ENCODE assay signal across 9 mouse cellular contexts in genomic region chr3:101572174-101572626, GRCm38 (mm10). TPM values are rescaled to one million over a fixed set of nuclear protein-coding genes. Genes with fewer than 3 reads are reported as not detected.
DNase-seq lines count a peak whose midpoint lies in the region; ATAC-seq lines count a peak whose summit lies in the region.
"Had no signal": no experiment of that assay in that cellular context is flagged by ENCODE, and none has a peak within 500 bp of the region (broad histone marks: within the 10 kb centered on the region; RNA-seq: fewer than 3 reads in every experiment).

No protein-coding gene starts in this region.

- H3K9ac ChIP-seq in neural tube, embryonic 13.5 days = no peak overlapping the region
- H3K9ac ChIP-seq: liver, embryonic 15.5 days had no signal

- H3K36me3 ChIP-seq in neural tube, embryonic 13.5 days = peaks cover 25% of the 10 kb centered on the region

- H3K9me3 ChIP-seq in neural tube, embryonic 13.5 days = no peaks in the 10 kb centered on the region
- H3K9me3 ChIP-seq: liver, embryonic 15.5 days had no signal

- H3K27me3 ChIP-seq in neural tube, embryonic 13.5 days = no peaks in the 10 kb centered on the region
- H3K27me3 ChIP-seq: liver, embryonic 15.5 days had no signal

- ATAC-seq in neural tube, embryonic 13.5 days (ENCODE audit: low read depth) = peak; percentile 59

- intact Hi-C loops in left cerebral cortex, postnatal 36 days (cut with DNase I) = no loop called here

- H3K4me2 ChIP-seq in neural tube, embryonic 13.5 days = no peak overlapping the region
- H3K4me2 ChIP-seq: liver, embryonic 15.5 days had no signal

- DNase-seq in urinary bladder, postnatal 14 days (ENCODE audit: low spot score) = peak; percentile 79
- DNase-seq in urinary bladder, adult 2 months (ENCODE audit: low spot score) = no peak
- peak; percentile 57 for DNase-seq in forelimb bud, embryonic 11.5 days (ENCODE audit: low read depth, low spot score)
- peak; percentile 90 for DNase-seq in kidney, adult 9 months
- DNase-seq in left cerebral cortex, postnatal 36 days (ENCODE audit: low spot score in 2 of 2) = no peak
- DNase-seq in cerebellum, adult 11 months = no peak
- no peak for DNase-seq in thymus, postnatal 10 days (ENCODE audit: low spot score in 2 of 2)

- 35% methylated on average over 7 of the region's 7 CpGs for WGBS in neural tube, embryonic 13.5 days

- H3K4me3 ChIP-seq in neural tube, embryonic 13.5 days = no peak overlapping the region
- H3K4me3 ChIP-seq: liver, embryonic 15.5 days had no signal

- peak overlapping the region; percentile 52; the same call in 1 of the 2 replicates for H3K27ac ChIP-seq in neural tube, embryonic 13.5 days (replicated peaks)
- H3K27ac ChIP-seq: liver, embryonic 15.5 days had no signal

- peaks cover 33% of the 10 kb centered on the region for H3K4me1 ChIP-seq in neural tube, embryonic 13.5 days (replicated peaks)

RNA-seq across cellular contexts. Expression of gene Atp1a1, which starts 32.3 kb away (rescaled TPM):
- polyA plus RNA-seq in urinary bladder, adult 2 months (2012; rRNA removed) = 253 and 274 TPM in 2 replicates
- polyA plus RNA-seq in neural tube, embryonic 13.5 days (2015; fragmentation: Nextera tagmentation; extraction: Ambion mirVana) = 66.4 and 69.5 TPM in 2 replicates
- 1,000 to 10,000 TPM; 1,016 to 1,239 TPM for total RNA-seq in left cerebral cortex, postnatal 36 days (2021)

Comparison
In these comparisons a context has a peak if more than half of its experiments do, and no peak if none do; other contexts are left out.
1. DNase-seq: peak in urinary bladder, postnatal 14 days (single experiment), forelimb bud, embryonic 11.5 days (single experiment) and kidney, adult 9 months (single experiment); none in urinary bladder, adult 2 months (single experiment), left cerebral cortex, postnatal 36 days (0 of 2), cerebellum, adult 11 months (single experiment) and thymus, postnatal 10 days (0 of 2).